Mouse (Mus musculus) large intestine, adult 2 months (tissue): ENCODE measurements around the gene Nubpl. TPM values are rescaled to one million over a fixed set of nuclear protein-coding genes. Genes with fewer than 3 reads are reported as not detected.
"Not testable (repeated sequence)": the region's sequence is repeated elsewhere in the genome, so short reads cannot be mapped to it uniquely, and the experiment has no call there.

Source experiments
- DNase-seq: peaks from one replicate; pipeline ENCODE4 v3.0.0-alpha.2; 2012; ENCODE audit warnings: low read depth, low spot score
- WGBS: fragments of 180-500 bp; shearing (Covaris S2); methylation state at CpG from one replicate; pipeline ENCODE4 v1.1.7; 2018; 5-methylcytosine and 5-hydroxymethylcytosine counted together
- polyA plus RNA-seq: library from polyadenylated mRNA; depleted of rRNA; stranded (reverse); fragments of >200 nt; gene quantifications from 2 replicates; pipeline ENCODE4 v1.2.3, GENCODE M21; 2012; rRNA removed

Nubpl gene
- 0.71 and 0.72 TPM in 2 replicates for polyA plus RNA-seq

DNA sequence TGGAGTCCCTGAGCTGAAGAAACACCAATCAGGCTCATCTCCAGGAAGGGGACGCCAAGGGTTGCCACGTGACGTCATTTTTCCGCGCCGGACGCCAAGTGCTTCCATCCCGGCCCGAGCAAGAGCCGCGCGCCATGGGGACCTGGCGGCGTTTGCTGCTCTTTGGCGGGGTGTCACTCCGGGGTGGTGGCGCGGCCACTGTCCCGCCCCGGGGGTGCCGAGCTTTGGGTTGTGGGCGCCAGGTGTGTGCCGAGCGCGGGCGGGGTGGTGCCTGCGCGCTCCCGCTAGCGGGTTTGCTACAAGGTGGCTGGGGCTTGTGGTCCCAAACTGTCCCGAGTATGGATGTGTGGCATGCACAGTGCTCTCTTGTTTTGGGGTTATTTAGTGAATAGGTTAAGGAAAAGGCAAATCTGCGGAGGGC is at the start of gene Nubpl:
TSS of gene Nubpl (plus strand) at position 88 of the 421 bp plus-strand sequence.
- WGBS, result under 1% methylated on average over 32 of the region's 32 CpGs
- peak; percentile 85 for DNase-seq

DNA sequence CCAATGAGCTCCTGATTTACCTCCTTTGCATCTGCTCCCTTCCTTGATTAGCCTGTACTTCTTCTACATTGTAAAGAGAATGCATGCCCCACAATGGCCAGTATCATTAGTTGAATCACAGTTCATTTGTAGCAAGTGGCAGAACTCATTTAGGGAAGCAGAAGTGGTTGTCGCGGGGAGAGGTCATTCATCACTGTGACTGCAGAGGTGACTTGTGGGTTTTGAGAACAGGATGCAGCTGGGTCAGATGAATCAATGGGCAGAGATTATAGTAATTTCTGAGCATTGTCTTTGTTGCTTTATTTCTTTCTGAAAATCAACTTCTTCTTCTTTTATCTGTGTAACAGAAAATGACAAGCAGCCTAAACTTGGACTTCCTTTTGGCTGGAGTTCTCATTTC is 48.2 kb upstream of the Nubpl start:
- no peak for DNase-seq
- 81% methylated on average over 2 of the region's 2 CpGs for WGBS

DNA sequence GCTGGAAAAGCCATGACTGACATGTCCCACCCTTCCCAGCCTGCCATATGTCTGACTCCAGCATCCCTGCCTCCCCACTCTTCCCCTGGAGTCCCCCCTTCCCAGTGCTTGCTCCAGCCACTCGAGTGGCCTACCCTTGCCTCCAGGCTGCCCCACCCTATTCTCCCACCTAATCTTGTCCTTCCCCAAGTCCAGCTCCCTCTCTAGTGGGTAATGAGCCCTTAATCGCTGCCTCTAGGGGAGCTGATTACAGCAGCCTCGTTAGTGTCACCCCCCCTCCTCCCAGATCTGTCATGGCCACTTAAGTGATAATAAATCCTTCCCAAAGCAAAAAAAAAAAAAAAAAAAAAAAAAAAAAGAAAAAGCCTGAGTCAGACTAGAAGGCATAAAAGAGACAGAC is 18.2 kb upstream of the Nubpl start:
- 36% methylated on average over 2 of the region's 3 CpGs for WGBS
- not testable (repeated sequence) for DNase-seq

GRCm38 (mm10) chr12:52097049-52097649 is 388 bp upstream of the Nubpl start:
- WGBS, result 70% methylated on average over 13 of the region's 13 CpGs
- no peak for DNase-seq

- no peak for DNase-seq
Measured at GRCm38 (mm10) chr12:52120276-52120675, 22.7 kb downstream of the Nubpl start.

GRCm38 (mm10) chr12:52126407-52126806 is 28.9 kb downstream of the Nubpl start:
- peak; percentile 16 for DNase-seq
- WGBS, result 6% methylated on average over 3 of the region's 3 CpGs

- 91% methylated on average over 3 of the region's 3 CpGs for WGBS
Measured at GRCm38 (mm10) chr12:52129072-52129471, 31.5 kb downstream of the Nubpl start.

DNA sequence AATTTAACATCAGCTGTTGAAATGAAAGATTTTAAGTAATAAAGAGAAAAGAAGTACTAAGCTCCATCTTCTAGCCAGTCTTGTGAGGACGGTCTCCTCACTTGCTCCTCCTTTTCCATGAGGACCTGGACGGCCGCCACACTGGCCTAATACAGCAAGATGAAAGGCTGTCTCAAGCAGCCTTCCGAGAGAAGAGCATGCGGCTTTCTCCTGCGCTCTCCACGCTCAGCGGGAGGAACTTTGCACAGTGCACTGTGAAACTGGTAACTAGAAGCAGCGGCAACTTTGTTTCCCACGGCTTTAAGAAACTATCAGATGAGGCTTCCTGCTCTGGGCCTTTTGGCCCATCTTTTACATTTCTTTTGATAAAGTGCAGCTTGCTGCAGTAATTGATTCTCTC is 34.7 kb downstream of the Nubpl start:
- WGBS, result 54% methylated on average over 10 of the region's 10 CpGs

More at GRCm38 (mm10) chr12:52129072-52129471, 31.5 kb downstream of the Nubpl start:
- DNase-seq, result no peak

GRCm38 (mm10) chr12:52138296-52138695 is 40.8 kb downstream of the Nubpl start:
- WGBS, result 87% methylated on average over 4 of the region's 4 CpGs

More for the DNA sequence above, 34.7 kb downstream of the Nubpl start:
- DNase-seq, result no peak

GRCm38 (mm10) chr12:52146639-52147038 is 49.1 kb downstream of the Nubpl start:
- 91% methylated on average over 2 of the region's 2 CpGs for WGBS
- no peak for DNase-seq

More at GRCm38 (mm10) chr12:52138296-52138695, 40.8 kb downstream of the Nubpl start:
- no peak for DNase-seq

- no peak for DNase-seq
- WGBS, result 45% methylated on average over 3 of the region's 3 CpGs
Measured at GRCm38 (mm10) chr12:52149448-52149847, 51.9 kb downstream of the Nubpl start.

GRCm38 (mm10) chr12:52152071-52152470 is 54.5 kb downstream of the Nubpl start:
- 95% methylated on average over 3 of the region's 3 CpGs for WGBS
- DNase-seq, result no peak

DNA sequence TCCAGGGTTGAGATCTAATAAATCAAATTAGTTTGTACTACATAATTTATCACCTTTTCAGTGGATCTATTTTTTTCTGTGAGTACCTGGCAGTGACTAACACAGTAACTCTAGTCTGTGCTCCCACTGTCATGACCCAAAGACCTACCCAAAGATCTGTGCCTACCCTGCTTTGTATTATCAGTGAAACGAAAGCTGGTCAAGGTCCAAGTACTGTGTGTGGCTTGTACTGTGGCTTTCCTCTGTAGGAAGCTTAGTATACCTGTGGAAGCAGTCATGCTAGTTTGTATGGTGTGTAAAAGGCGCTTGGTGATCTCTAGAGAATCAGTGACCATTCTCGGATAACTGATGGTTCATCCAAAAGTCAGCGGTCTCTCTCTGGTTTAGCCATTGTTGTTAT is 57.4 kb downstream of the Nubpl start:
- WGBS, result 70% methylated on average over 4 of the region's 4 CpGs

GRCm38 (mm10) chr12:52164414-52164813 is 66.9 kb downstream of the Nubpl start:
- DNase-seq, result no peak

More for the DNA sequence above, 57.4 kb downstream of the Nubpl start:
- no peak for DNase-seq

- 97% methylated on average over 1 of the region's 1 CpGs for WGBS
- DNase-seq, result no peak
Measured at GRCm38 (mm10) chr12:52186205-52186793, 88.8 kb downstream of the Nubpl start.

DNA sequence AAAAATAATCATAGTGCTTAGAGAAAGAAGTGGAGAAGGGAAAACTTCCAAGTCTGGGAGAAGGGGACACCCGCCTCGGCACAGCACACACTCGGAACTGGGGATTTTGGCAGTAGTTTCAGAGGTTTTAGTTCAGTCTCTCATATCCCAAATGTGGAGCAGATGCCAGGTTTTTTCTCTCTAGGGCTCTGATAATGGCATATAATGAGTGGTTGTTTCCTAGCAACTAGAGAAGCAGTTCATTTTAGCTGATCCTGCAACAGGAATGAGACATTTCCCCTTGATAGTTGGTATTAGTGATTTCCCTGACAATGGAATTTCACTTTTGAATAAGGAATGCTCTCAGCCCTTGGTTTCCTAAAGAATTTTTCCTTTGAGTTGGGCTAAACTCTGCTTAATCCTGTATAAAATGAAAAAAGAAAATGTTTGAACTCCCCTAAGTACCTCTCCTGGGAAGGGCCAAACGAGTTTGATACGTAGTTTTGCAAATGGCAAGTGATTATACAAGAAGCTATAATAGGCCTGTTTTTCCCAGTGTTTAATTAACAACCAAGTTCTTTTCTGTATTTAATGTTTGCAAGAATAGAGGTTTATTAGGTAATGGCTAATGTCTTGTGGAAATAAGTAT is 89.5 kb downstream of the Nubpl start:
- no peak for DNase-seq
- WGBS, result 70% methylated on average over 5 of the region's 5 CpGs

DNA sequence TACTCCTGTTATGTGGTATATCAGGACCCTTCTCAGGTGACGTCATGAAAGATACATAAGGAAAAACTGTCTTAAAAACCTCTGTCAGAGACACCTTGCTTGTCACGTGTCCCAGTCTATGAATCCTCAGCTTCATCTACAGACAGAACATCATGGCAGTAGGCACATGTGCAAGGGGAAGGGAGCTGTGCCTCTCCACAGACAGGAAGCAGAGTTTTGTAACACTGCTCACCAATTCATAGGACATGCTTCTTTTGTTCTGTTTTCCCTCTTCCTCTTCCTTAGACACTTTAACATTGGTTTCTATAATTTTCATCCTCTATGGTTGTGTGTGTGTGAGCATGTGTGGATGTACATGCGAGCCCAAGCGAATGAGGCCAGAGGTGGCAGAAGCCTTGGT is 100.9 kb downstream of the Nubpl start:
- 87% methylated on average over 4 of the region's 4 CpGs for WGBS
- no peak for DNase-seq

GRCm38 (mm10) chr12:52209121-52209610 is 111.6 kb downstream of the Nubpl start:
- DNase-seq, result no peak
- WGBS, result 84% methylated on average over 3 of the region's 3 CpGs

DNA sequence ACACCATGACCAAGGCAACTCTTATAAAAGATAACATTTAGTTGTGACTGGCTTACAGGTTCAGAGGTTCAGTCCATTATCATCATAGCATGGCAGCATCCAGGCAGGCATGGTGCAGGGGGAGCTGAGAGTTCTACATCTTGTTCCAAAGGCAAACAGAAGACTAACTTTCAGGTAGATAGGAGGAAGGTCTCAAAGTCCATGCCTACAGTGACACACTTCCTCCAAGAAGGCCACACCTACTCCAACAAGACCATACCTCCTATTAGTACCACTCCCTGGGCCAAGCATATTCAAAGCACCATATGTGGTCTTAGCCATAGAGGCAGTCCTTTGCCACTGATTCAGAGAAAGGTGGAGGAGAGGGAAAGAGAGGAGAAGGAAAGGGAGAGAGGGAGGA is 113.6 kb downstream of the Nubpl start:
- DNase-seq, result no peak

GRCm38 (mm10) chr12:52214837-52215236 is 117.3 kb downstream of the Nubpl start:
- 51% methylated on average over 2 of the region's 2 CpGs for WGBS
- no peak for DNase-seq

DNA sequence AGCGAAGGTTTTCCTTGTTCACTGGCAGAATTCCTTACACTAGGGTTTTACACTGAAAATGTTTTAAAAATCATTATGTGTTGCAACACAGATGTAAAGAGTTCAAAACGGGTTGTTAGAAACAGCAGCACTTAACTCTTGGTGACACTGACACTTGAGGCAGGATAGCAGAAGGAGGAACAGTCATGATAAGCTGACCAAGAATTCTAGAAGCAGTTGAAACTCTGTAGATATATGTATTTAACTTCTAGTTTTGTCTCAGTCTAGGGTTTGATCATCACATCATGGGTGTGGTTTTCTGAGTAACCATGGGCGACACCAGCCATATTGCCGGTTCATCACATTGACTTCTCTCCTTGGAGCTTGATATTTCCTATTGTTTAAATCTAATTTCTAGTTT is 127.4 kb downstream of the Nubpl start:
- no peak for DNase-seq
- WGBS, result 83% methylated on average over 4 of the region's 4 CpGs
